Mouse (Mus musculus) testis, adult 2 months (tissue): ENCODE results near the gene Tnpo1.

Source experiments
- CTCF ChIP-seq: fragments of 200-500 bp; IDR thresholded peaks from 2 replicates; pipeline ENCODE4 v1.5.1; 2012; ENCODE audit warnings: low read depth, mild to moderate bottlenecking, inconsistent platforms, low read length, moderate library complexity; ENCODE audit not compliant: control insufficient read depth, insufficient read depth, insufficient replicate concordance
- POLR2A ChIP-seq: fragments of 200-500 bp; IDR thresholded peaks from 2 replicates; pipeline ENCODE4 v1.6.1; 2012; ENCODE audit warnings: low read depth, mild to moderate bottlenecking, inconsistent platforms, low read length, moderate library complexity; ENCODE audit not compliant: control insufficient read depth

- TF ChIP-seq CTCF = no peak
- no peak for TF ChIP-seq POLR2A
Observed at GRCm38 (mm10) chr13:98891443-98891842, 34.7 kb downstream of the Tnpo1 start.
